Mouse (Mus musculus) lung, postnatal 0 days (tissue): ENCODE measurements around the gene Apc2.

Experiments
- CTCF ChIP-seq: IDR thresholded peaks from 2 replicates; pipeline ENCODE4 v1.5.1; 2016; ENCODE audit warnings: antibody characterized with exemption, mild to moderate bottlenecking
- EP300 ChIP-seq: IDR thresholded peaks from 2 replicates; pipeline ENCODE4 v1.6.1; 2016; ENCODE audit warnings: antibody characterized with exemption, mild to moderate bottlenecking, control low read depth

DNA sequence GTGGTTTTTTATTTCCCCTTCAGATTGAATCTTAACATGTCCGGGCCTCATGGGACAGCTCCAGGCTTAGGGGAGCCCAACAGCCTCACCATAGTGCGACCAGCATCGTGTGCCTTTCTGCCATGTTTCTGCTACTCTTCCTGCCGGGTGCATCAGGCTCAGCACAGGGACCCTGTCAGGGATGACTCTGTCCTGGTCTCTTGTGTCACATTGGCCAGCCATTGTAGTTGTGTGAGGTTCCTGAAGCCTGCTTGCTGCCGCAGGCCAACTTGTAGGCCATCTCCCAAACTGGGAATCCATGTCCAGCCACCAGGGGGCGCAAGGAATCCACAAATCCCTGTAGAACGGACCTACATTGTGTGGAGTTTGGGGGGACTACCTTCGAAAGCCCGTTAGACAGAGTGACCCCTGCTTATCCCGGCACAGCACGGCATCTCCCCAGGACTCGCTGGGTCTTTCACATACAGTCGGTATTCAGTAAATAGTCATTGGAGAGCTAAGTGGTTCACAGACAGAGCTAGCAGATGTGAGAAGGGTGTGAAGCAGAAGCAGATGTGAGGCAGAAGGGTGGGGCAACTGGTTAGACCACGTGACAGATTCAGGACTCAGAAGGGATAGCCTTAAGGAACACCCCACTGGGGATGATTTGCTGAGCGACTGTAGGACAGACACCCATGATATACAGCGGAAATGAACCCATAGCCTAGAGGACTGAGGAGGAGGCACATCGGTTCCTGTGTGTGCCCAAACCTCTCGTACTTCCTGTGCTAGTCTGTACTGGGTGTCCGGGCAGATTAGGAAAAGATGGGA is 44.4 kb downstream of the Apc2 start:
- peak; percentile 94 for TF ChIP-seq CTCF
- TF ChIP-seq EP300 = no peak
